Comparison of ENCODE assay signal across 16 mouse cellular contexts in the genomic region with DNA sequence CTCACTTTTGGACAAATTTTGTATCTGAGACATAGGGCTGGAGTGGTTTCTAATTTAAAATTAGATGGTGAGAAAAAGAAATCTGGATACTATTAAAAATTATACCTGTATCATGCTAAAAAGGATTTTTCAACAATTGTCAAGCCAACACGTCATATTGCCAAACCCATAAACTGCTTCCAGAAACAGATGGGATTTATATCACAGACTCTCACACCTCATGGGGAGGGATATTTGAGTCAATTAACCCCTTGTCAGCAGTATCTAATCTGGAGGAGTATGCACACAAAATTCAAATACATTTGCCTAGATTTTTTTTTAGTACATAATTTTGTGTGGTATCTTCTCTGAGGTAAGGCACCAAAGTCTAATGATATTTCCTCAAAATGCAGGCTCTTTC.
"Had no signal": no experiment of that assay in that cellular context is flagged by ENCODE, and none has a peak within 500 bp of the region (broad histone marks: within the 10 kb centered on the region; RNA-seq: fewer than 3 reads in every experiment).

No protein-coding gene starts in this region.

- H3K27me3 ChIP-seq: megakaryocyte, embryonic 14.5 days; midbrain, embryonic 13.5 days; midbrain, embryonic 15.5 days; neural tube, embryonic 12.5 days; stomach, embryonic 15.5 days had no signal

- H3K9ac ChIP-seq: lung, embryonic 14.5 days; midbrain, embryonic 13.5 days; midbrain, embryonic 15.5 days; neural tube, embryonic 12.5 days; stomach, embryonic 15.5 days had no signal

- H3K9me3 ChIP-seq: megakaryocyte, embryonic 14.5 days; midbrain, embryonic 13.5 days; midbrain, embryonic 15.5 days; neural tube, embryonic 12.5 days; stomach, embryonic 15.5 days had no signal

- H3K36me3 ChIP-seq: midbrain, embryonic 13.5 days; midbrain, embryonic 15.5 days; neural tube, embryonic 12.5 days; stomach, embryonic 15.5 days had no signal

- H3K4me3 ChIP-seq: megakaryocyte, embryonic 14.5 days; midbrain, embryonic 13.5 days; midbrain, embryonic 15.5 days; neural tube, embryonic 12.5 days; stomach, embryonic 15.5 days had no signal

- H3K4me2 ChIP-seq: lung, embryonic 14.5 days; midbrain, embryonic 11.5 days; midbrain, embryonic 13.5 days; midbrain, embryonic 15.5 days; neural tube, embryonic 12.5 days; stomach, embryonic 15.5 days had no signal

- H3K4me1 ChIP-seq: megakaryocyte, embryonic 14.5 days; midbrain, embryonic 13.5 days; midbrain, embryonic 15.5 days; neural tube, embryonic 12.5 days; stomach, embryonic 15.5 days had no signal

- ATAC-seq: midbrain, embryonic 13.5 days; midbrain, embryonic 15.5 days had no signal

- H3K27ac ChIP-seq: macrophage; midbrain, embryonic 13.5 days; midbrain, embryonic 15.5 days; neural tube, embryonic 12.5 days; stomach, embryonic 15.5 days; stomach, postnatal 0 days had no signal

- DNase-seq: lung, adult 18-20 months; lung, embryonic 14.5 days; lung, postnatal 14 days; lung, postnatal 36 days; right cerebral cortex, postnatal 14 days; thymus, adult 18-20 months; thymus, postnatal 14 days; thymus, postnatal 36 days had no signal
